Mouse (Mus musculus) cerebellum, adult 9-11 months (tissue): ENCODE data around the gene Myh14.

Experiments used
- DNase-seq: peaks from one replicate; pipeline ENCODE4 v3.0.0; 2022

Gene Myh14

DNA sequence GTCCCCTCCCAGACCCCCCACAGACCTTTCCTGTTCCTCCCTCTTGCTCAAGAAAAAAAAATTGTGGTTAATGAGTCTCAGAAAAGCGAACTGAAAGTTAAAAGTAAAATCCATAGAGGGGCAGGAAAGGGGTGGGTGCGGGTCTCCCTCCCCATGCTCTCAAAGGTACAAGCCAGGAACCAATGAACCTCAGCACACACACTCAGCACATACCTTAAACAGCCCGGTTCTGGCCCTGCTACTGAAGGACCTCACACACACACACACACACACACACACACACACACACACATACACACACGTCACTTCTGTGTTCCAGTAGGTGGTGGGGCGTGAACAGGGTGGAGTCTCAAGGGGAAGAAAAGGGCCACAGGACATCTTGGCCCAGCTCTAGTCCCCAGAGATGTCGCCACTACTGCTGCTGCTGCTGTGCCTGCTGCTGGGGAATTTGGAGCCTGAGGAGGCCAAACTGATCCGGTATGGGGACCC is 98.4 kb downstream of the Myh14 start, which contains the start of gene Napsa:
Gene Napsa (plus strand): TSS at position 168 of the 489 bp plus-strand sequence.
- no peak for DNase-seq

DNA sequence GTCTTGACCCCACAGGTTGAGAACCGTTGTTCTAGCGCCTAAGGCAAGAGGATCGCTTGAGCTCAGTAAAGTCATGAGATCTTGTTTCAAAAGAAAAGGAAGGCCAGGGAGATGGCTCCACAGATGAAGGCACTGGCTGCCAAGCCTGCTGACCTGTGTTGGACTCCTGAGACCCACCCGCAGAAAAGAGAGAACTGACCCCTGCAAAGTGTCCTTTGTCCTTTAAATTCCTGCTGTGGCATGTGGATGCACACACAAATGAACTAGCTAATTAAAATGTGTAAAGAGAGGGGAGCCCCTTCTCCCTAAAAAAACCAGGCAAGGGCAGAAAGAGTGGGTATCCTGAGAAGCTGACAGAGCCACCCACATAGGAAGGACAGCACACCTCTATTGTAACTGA is 98.8 kb downstream of the Myh14 start:
- DNase-seq, result no peak

- DNase-seq, result no peak
Measured at GRCm38 (mm10) chr7:44570989-44571388, 99.7 kb downstream of the Myh14 start.

GRCm38 (mm10) chr7:44568803-44569202 is 101.8 kb downstream of the Myh14 start:
- no peak for DNase-seq

GRCm38 (mm10) chr7:44565414-44565813 is 105.2 kb downstream of the Myh14 start:
- no peak for DNase-seq

GRCm38 (mm10) chr7:44564486-44564885 is 106.2 kb downstream of the Myh14 start:
- no peak for DNase-seq

DNA sequence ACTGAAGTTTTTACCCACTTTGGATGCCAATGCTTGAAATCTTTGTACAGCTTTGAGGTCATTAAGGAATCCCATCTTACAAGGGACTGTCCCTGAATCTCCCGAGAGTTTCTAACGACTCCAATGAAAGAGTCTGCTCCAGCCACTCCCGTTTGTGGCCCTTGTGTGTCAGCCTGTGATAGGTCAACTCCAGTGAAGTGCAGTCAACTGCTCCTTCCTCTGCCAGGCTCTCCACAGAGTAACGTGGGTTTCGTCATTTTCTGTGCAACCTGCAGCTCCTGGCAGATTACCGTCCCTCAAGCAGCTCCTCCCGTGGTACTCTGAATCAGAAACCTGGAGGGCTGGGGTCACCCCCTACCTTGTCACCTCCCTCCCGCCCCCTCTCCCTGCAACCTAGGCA is 107.4 kb downstream of the Myh14 start:
- DNase-seq, result no peak

DNA sequence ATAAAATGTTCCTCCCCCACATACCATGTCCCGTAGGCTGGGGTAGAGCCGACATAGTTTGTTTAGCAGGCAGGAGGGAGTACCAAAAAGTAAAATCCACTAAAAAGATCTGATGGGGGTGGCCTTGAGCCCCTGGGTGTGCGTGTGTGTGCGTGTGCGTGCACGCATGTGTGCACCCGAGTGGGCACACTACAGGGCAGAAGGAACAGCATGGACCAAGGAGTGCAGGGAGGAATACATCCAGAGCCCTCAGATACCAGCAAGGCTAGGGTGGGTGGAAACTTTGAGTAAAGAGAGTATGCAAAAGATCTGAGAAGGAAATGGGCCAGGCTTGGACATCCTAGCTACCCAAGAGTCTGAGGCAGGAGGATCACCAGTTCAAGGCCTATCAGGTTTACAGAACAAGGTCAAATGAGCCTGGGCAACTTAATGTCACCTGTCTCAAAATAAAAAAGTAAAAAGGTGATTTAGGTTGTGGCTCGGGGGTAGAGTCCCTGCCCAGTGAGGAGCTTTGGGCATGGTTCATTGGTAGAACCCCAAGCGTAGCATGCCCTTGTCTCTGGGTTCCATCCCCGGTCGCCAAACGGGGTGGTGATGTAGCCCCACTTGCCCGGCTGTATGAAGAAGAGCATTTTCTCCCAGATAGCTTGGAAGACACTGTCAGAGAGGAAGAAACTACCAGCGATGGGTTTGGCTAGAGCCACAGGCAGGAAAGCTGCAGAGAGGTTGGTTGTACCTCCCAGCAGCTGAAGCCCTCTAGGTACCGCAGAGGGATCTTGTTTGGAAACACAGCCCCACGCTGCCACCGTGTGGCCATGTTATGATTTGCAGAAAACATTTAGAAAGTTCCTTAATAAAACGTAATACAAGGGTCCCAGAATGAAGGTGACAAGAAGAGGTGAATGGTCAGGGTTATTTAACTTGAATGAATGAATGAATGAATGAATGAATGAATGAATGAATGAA is 109.9 kb downstream of the Myh14 start:
- peak; percentile 78 for DNase-seq

- DNase-seq, result no peak
Measured at GRCm38 (mm10) chr7:44557629-44558028, 113.0 kb downstream of the Myh14 start.
